Mouse (Mus musculus) splenic B cell, adult 2 months (primary cell): ENCODE data around the gene Dzip1.
A peak's percentile ranks its signal among the peaks of the same experiment; 100 is the strongest.

Experiments used
- DNase-seq: peaks from one replicate; pipeline ENCODE4 v3.0.0-alpha.2; 2011; ENCODE audit warnings: low read depth, low spot score
- H3K27me3 ChIP-seq: 2 replicates; pipeline ENCODE4 v1.6.1; 2012; ENCODE audit warnings: mild to moderate bottlenecking, low read length, moderate library complexity, mixed read lengths; ENCODE audit not compliant: control insufficient read depth, poor library complexity, insufficient read depth, severe bottlenecking
- H3K36me3 ChIP-seq: 2 replicates; pipeline ENCODE4 v1.6.1; 2012; ENCODE audit warnings: mild to moderate bottlenecking, low read length, moderate library complexity, mixed read lengths; ENCODE audit not compliant: control insufficient read depth, poor library complexity, insufficient read depth, severe bottlenecking

Dzip1 gene

DNA sequence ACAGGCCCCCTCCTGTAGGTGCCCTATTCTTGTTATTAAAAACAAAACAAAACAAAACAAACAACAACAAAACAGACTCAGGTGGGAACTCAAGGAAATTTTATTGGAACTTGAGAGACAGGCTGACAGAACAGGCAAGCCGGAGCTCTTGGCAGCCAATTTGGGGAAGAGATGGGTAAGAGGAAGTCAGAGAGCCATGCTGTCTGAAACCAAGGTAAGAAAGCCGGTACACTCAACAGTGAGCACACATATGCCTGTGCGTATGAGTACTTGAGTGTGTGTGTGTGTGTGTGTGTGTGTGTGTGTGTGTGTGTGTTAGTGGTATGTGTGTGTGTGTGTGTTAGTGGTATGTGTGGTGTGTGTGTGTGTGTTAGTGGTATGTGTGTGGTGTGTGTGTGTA is 82.9 kb downstream of the Dzip1 start:
- DNase-seq, result peak; percentile 29
- Histone ChIP-seq H3K27me3 (no peaks in the 10 kb centered on the region), H3K36me3 (no peaks in the 10 kb centered on the region)

DNA sequence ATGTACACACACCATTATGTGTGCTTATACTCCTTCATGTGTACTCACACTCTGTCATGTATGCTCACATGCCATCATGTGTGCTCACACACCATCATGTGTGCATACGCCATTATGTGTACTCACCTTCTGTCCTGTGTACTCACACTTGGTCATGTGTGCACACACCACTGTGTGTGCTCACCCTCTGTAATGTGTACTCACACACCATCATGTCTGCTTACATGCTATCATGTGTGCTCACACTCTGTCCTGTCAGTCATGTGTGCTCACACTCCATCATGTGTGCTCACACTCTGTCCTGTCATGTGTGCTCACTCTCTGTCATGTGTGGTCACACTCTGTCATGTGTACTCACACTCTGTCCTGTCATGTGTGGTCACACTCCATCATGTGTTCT is 85.2 kb downstream of the Dzip1 start:
- Histone ChIP-seq H3K27me3 (no peaks in the 10 kb centered on the region), H3K36me3 (no peaks in the 10 kb centered on the region)
- DNase-seq, result no peak

DNA sequence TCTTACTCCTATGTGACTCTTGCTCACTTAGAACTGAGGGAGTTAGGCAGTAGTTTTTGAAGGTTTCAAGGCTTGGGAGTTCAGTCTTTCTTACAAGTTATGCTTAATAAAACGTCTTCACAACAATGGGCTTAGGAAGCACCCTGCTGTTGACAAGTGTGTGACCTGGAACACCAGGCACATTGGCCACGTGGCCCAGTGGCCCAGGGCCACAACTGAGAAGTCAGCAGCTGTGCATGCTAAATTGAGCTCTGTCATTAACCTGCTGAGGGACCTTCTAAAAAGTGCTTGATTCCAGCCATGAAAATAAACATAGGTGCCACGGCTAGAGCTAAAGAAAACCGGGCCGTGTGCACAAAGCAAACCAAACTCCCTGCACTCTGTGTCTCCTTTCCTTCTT is 85.8 kb downstream of the Dzip1 start:
- no peaks in the 10 kb centered on the region for H3K27me3 ChIP-seq
- DNase-seq, result no peak
- no peaks in the 10 kb centered on the region for H3K36me3 ChIP-seq

DNA sequence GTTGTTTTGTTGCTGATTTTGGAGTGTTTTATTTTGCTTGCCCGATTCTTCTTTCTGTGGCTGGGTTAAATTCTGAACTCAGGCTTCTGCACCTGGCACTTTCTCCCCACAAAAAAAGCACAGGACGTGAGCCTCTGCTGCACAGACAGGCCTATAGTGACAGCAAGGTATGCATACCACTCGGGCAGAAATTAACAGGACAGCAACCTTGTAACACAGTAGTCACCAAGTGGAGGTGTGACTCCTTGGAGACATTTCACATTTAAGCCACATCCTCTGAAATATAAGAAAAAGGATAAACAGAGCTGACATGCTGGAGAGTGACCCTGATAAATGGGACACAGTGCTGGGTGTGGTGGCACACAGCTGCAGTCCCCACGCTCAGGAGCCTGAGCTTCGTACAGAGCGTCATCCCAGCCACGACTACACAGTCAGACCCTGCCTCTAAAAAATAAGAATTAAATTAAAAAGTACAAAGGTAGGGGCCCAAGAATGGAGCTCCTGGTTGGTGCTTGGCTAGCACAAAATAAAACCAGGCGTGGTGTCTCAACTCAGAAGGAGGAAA is 86.6 kb downstream of the Dzip1 start:
- no peaks in the 10 kb centered on the region for H3K27me3 ChIP-seq
- no peak for DNase-seq
- H3K36me3 ChIP-seq, result no peaks in the 10 kb centered on the region

DNA sequence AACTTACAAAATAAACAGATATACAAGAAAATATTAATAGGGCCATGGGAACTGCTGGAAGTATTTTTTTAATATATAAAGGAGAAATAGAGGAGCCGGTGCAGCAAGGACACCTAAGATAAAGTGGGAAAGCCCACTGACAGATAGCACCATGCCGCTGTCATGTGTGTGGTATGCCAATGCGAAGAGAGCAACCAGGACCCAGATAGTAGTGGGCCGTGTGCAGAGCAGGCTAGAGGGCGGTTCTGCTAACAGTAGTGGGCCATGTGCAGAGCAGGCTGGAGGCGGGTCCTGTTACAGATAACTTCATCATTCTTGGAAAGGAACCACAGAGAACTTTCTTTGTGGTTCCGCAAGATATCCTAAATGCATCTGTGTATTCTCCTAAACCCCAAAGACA is 88.5 kb downstream of the Dzip1 start:
- DNase-seq, result no peak
- Histone ChIP-seq H3K27me3 (no peaks in the 10 kb centered on the region), H3K36me3 (no peaks in the 10 kb centered on the region)

DNA sequence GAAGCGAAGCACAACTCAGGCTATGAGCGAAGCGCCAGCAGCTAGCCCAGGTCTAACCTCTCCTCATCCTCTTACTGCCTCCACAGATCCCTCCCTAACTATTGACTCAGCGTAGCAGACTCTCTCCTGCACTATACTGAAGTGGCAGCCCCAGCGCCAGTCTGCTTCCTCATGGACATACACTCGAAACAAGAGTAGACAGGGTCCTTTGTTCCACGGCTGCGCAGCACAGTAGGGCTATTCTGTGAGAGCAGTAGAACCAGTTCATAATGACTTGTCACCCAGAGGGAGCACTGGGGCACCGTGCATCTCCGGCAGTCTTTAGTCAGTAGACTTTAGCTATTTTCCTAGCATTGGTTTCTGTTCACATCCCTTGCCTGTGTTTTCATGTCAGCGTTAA is 89.1 kb downstream of the Dzip1 start:
- Histone ChIP-seq H3K36me3 (no peaks in the 10 kb centered on the region), H3K27me3 (no peaks in the 10 kb centered on the region)
- DNase-seq, result no peak

DNA sequence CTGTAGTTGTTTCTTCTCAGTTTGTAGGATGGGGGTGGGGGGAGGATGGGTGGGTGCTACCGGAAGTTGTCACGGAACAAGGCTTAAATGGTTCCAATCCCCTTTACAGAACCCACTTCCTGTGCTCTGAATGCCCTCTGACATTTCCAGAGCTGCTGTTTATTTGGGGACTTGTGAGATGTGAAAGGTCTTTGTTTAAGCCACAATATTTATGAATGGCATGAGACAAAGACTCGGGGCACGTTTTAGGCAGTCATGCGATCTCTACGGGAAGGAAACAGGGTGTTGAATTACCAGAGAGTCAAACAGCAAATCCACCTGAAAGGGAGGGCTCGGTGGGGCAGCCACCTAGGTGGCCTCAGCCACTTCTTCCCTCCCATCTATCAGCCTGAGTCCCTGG is 90.9 kb downstream of the Dzip1 start:
- Histone ChIP-seq H3K27me3 (no peaks in the 10 kb centered on the region), H3K36me3 (no peaks in the 10 kb centered on the region)
- DNase-seq, result peak; percentile 79

DNA sequence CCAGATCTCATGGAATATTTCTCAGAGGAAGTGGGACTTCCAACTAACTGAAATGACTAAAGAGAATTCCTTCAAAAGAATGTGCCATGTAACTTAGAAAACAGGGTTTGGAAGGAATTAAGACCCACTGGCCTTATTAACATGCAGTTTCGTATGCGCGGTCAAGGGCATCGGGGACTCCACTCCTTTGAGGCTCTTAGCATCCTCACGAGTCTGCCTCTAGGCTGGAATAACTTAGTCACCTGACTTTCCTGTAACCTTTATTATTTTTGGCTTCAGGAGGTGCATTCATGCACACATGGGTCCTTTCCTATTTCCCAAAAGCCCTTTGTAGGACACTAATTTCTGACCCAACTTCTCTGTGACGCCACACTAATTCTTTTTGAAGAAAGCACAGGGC is 92.0 kb downstream of the Dzip1 start:
- Histone ChIP-seq H3K27me3 (no peaks in the 10 kb centered on the region), H3K36me3 (no peaks in the 10 kb centered on the region)
- no peak for DNase-seq

DNA sequence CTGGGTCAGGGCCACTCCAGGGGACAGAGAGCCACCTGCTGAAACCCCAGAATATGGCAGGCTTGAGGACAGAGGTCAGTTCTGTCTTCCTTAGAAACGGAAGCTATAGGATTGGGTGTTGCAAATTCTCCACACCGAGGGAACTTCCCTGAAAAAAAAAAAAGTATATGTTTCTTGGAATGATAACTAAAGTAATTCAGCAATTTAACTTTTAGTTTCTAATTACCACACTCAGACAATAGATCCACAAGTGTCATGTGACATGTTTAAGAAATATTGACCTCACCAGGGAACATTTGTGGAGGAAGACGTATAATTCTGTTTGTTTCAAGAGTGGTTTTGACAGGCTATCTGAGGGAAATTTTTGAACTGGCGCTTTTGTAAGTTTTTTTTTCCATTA is 93.7 kb downstream of the Dzip1 start:
- no peaks in the 10 kb centered on the region for H3K36me3 ChIP-seq
- no peaks in the 10 kb centered on the region for H3K27me3 ChIP-seq
- no peak for DNase-seq

DNA sequence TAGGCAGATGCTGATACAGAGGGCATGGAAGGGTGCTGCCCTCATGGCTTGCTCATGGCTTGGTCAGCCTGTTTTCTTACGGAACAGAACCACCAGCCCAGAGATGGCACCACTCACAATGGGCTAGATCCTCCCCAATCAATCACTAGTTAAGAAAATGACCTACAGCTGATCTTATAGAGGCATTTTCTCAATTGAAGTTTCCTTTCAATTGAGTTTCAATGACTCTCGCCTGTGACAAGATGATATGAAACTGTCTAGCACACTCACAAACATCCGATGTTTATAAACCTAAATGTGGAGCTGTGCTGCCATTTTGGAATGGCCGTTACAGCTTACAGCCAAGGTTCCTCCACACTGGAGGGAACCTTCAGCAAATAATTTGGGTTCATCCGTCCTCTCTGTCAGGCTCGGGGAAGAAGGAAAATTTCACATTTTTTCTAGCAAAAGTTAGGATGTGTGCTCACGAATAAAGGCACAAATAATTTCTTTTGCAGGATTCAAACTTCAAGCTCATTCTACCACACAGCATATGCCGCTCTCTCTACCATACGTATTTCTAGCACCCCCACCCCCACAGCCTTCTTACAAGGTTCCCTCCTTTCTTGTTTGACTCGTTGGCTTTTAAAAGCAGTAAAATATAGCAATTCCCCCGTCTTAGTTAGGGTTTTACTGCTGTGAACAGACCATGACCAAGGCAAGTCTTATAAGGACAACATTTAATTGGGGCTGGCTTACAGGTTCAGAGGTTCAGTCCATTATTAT is 95.7 kb downstream of the Dzip1 start:
- no peaks in the 10 kb centered on the region for H3K36me3 ChIP-seq
- no peaks in the 10 kb centered on the region for H3K27me3 ChIP-seq
- DNase-seq, result no peak

DNA sequence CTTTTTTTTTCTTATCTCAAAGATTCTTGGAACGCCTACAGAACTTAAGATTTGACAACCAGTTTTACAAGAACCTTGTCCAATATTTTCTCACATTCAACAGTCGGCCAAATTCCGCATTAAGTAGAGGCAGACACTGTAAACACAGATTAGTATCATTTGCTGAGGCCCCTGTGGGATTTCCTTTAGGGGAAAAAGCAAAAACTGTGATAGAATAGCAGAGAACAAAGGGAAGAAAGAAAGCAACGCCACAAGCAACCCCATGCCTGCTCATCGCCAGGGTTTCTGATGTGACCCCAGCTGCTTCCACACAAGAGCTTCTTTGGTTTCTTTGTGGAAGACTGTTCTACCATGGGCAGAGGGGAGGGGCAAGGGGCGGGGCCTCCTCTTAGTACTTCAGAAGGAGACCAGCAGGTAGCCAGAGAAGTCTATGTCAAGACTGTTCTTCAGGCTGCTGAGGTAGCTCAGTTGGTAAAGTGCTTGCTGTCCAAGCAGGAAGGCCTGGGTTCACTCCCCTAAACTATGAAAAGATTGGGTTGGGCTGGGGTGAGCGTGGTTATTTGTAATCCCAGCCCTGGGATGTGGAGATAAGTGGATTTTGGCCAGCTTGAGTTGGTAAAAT is 97.9 kb downstream of the Dzip1 start:
- no peak for DNase-seq
- Histone ChIP-seq H3K27me3 (no peaks in the 10 kb centered on the region), H3K36me3 (no peaks in the 10 kb centered on the region)

DNA sequence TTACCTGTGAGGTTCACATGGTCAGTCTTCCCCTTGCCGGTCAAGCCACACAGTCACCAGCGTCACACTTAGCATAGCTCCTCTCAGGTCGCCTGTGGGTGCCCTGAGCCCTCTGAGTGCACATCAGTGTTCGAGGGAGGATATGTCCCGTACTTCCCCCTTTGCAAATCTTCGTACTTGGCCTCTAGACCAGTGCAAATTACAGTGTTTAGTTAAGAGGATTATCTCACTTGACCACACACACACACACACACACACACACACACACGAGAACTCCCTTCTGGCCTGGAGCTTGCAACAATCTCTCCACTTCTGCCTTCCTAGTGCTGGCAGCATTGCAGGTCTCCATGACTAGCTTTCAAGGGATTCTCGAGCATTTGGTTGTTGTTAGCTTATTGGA is 98.9 kb downstream of the Dzip1 start:
- no peaks in the 10 kb centered on the region for H3K27me3 ChIP-seq

More for the DNA sequence above, 98.9 kb downstream of the Dzip1 start:
- DNase-seq, result no peak
- no peaks in the 10 kb centered on the region for H3K36me3 ChIP-seq
